Mouse (Mus musculus): ENCODE measurements around the gene Il2ra. TPM values are rescaled to one million over a fixed set of nuclear protein-coding genes. Genes with fewer than 3 reads are reported as not detected.
"Not testable (repeated sequence)": the region's sequence is repeated elsewhere in the genome, so short reads cannot be mapped to it uniquely, and the experiment has no call there.

The Il2ra gene
- polyA plus RNA-seq (2015; fragmentation: Nextera tagmentation; extraction: Ambion mirVana), result 0.82 and 3.8 TPM in 2 replicates

DNA sequence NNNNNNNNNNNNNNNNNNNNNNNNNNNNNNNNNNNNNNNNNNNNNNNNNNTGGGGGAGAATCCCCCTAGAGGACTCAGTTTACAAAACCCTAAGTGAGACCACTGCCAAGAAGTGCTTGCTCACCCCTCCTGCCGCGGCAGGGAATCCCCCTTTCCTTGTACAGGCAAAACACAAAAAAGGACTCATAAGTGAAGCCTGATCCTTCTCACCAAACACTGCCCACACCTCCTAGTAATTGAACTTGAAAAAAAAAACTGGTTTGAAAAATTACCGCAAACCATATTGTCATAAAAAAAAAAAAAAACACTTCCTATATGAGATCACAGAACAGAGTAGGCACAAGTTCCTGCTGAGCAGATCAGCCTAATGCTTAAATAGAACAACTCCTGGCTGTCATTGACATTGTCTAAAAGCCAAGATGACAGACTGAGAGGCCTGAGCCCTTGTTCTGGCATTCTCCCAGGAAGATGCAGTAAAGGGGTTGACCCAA lies at the start of gene Il2ra:
Gene Il2ra (plus strand): TSS at position 357 of the 491 bp plus-strand sequence.
- no peak within 1 kb of the TSS for H3K4me2 ChIP-seq
- 78% methylated on average over 3 of the region's 3 CpGs for WGBS
- H3K27ac ChIP-seq, result no peak within 1 kb of the TSS
- H3K4me3 ChIP-seq, result no peak within 1 kb of the TSS
- no peaks in the 10 kb centered on the region for H3K4me1 ChIP-seq
- no peaks in the 10 kb centered on the region for H3K36me3 ChIP-seq
- H3K9ac ChIP-seq, result no peak within 1 kb of the TSS
- H3K27me3 ChIP-seq, result no peaks in the 10 kb centered on the region
- no peak for ATAC-seq (ENCODE audit: borderline replicate concordance, extremely low read depth, low FRiP score, low TSS enrichment)
- no peaks in the 10 kb centered on the region for H3K9me3 ChIP-seq

GRCm38 (mm10) chr2:11596690-11597089 lies 45.9 kb upstream of the Il2ra start:
- no peak for ATAC-seq (ENCODE audit: borderline replicate concordance, extremely low read depth, low FRiP score, low TSS enrichment)
- no peak overlapping the region for H3K4me3 ChIP-seq
- H3K4me2 ChIP-seq, result no peak overlapping the region
- H3K9ac ChIP-seq, result no peak overlapping the region
- peaks cover 79% of the 10 kb centered on the region for H3K36me3 ChIP-seq
- H3K27me3 ChIP-seq, result no peaks in the 10 kb centered on the region
- H3K9me3 ChIP-seq, result no peaks in the 10 kb centered on the region
- H3K27ac ChIP-seq, result no peak overlapping the region
- WGBS, result 86% methylated on average over 2 of the region's 2 CpGs
- peaks cover 8% of the 10 kb centered on the region for H3K4me1 ChIP-seq

GRCm38 (mm10) chr2:11597906-11598305 lies 44.7 kb upstream of the Il2ra start:
- H3K4me3 ChIP-seq, result no peak overlapping the region
- H3K36me3 ChIP-seq, result peaks cover 67% of the 10 kb centered on the region
- ATAC-seq (ENCODE audit: borderline replicate concordance, extremely low read depth, low FRiP score, low TSS enrichment), result no peak
- no peaks in the 10 kb centered on the region for H3K9me3 ChIP-seq
- no peak overlapping the region for H3K4me2 ChIP-seq
- no peaks in the 10 kb centered on the region for H3K27me3 ChIP-seq
- peaks cover 14% of the 10 kb centered on the region for H3K4me1 ChIP-seq
- WGBS, result 95% methylated on average over 7 of the region's 7 CpGs
- no peak overlapping the region for H3K9ac ChIP-seq
- H3K27ac ChIP-seq, result no peak overlapping the region

DNA sequence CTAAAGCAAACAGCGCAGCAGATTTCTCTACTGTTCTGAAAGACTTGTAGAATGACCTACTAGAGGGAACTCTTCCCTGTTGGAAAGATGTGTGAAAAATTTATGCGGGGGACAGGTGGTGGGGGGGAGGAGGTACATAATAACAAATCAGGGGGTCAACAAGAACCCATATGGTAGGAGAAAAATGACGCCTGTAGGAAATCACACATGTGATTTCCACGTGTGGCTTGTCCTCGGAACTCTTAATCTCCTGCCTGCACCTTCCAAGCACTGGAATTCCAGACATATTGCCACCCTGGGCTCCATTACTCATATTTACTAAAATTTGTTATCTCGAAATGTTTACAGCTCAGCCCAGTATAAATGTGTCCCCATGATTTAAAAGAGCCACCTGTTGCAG lies 40.8 kb upstream of the Il2ra start:
- Histone ChIP-seq H3K4me2 (peak overlapping the region; percentile 77), H3K36me3 (peaks cover 35% of the 10 kb centered on the region), H3K27ac (no peak overlapping the region), H3K4me1 (peaks cover 14% of the 10 kb centered on the region), H3K9ac (peak overlapping the region; percentile 94), H3K9me3 (no peaks in the 10 kb centered on the region), H3K4me3 (peak overlapping the region; percentile 82), H3K27me3 (no peaks in the 10 kb centered on the region)
- no peak for ATAC-seq (ENCODE audit: borderline replicate concordance, extremely low read depth, low FRiP score, low TSS enrichment)
- WGBS, result 79% methylated on average over 6 of the region's 6 CpGs

GRCm38 (mm10) chr2:11602506-11603489 lies 39.8 kb upstream of the Il2ra start:
- H3K36me3 ChIP-seq, result peaks cover 25% of the 10 kb centered on the region
- peak overlapping the region; percentile 82 for H3K4me3 ChIP-seq
- H3K4me2 ChIP-seq, result peak overlapping the region; percentile 77
- H3K9me3 ChIP-seq, result no peaks in the 10 kb centered on the region
- WGBS, result under 1% methylated on average over 78 of the region's 78 CpGs
- peak; percentile 99 for ATAC-seq (ENCODE audit: borderline replicate concordance, extremely low read depth, low FRiP score, low TSS enrichment)
- peaks cover 14% of the 10 kb centered on the region for H3K4me1 ChIP-seq
- peak overlapping the region; percentile 94 for H3K9ac ChIP-seq
- H3K27ac ChIP-seq, result peak overlapping the region; percentile 56
- H3K27me3 ChIP-seq, result no peaks in the 10 kb centered on the region

- Histone ChIP-seq H3K4me3 (peak within 1 kb of the TSS; percentile 82), H3K9me3 (no peaks in the 10 kb centered on the region), H3K9ac (peak within 1 kb of the TSS; percentile 94), H3K4me1 (peaks cover 14% of the 10 kb centered on the region), H3K4me2 (peak within 1 kb of the TSS; percentile 77), H3K27me3 (no peaks in the 10 kb centered on the region), H3K36me3 (peaks cover 14% of the 10 kb centered on the region), H3K27ac (peak within 1 kb of the TSS; percentile 56)
- ATAC-seq (ENCODE audit: borderline replicate concordance, extremely low read depth, low FRiP score, low TSS enrichment), result no peak
- WGBS, result 83% methylated on average over 5 of the region's 5 CpGs
Measured at GRCm38 (mm10) chr2:11604053-11604452, 38.6 kb upstream of the Il2ra start, which contains the start of gene Rbm17. Gene Rbm17, minus strand, starts transcription at chr2:11604153.

- Histone ChIP-seq H3K9ac (no peak overlapping the region), H3K9me3 (no peaks in the 10 kb centered on the region), H3K27me3 (no peaks in the 10 kb centered on the region), H3K4me3 (no peak overlapping the region), H3K4me2 (no peak overlapping the region), H3K4me1 (peaks cover 14% of the 10 kb centered on the region), H3K36me3 (peaks cover 9% of the 10 kb centered on the region; the same call in 1 of the 2 replicates), H3K27ac (no peak overlapping the region)
- ATAC-seq (ENCODE audit: borderline replicate concordance, extremely low read depth, low FRiP score, low TSS enrichment), result no peak
Measured at GRCm38 (mm10) chr2:11604911-11605310, 37.7 kb upstream of the Il2ra start.

DNA sequence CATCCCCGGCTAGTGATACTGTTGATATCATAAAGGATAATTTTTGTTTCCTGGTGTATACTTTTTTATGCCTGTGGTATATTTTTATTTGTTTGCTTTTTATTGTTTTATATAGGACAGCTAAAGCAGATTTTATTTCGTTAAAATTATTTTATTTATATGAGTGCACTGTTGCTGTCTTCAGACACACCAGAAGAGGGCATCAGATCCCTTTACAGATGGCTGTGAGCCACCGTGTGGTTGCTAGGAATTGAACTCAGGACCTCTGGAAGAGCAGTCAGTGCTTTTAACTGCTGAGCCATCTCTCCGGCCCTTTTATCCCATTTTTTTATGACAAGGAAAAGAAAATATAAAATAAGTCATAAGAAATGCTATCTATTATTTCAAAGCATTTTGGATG lies 35.9 kb upstream of the Il2ra start:
- not testable (repeated sequence) for H3K9ac ChIP-seq; H3K36me3 ChIP-seq; H3K27ac ChIP-seq; H3K4me2 ChIP-seq; H3K4me3 ChIP-seq; ATAC-seq (ENCODE audit: borderline replicate concordance, extremely low read depth, low FRiP score, low TSS enrichment); H3K9me3 ChIP-seq; H3K27me3 ChIP-seq; H3K4me1 ChIP-seq
- 75% methylated on average over 4 of the region's 4 CpGs for WGBS

DNA sequence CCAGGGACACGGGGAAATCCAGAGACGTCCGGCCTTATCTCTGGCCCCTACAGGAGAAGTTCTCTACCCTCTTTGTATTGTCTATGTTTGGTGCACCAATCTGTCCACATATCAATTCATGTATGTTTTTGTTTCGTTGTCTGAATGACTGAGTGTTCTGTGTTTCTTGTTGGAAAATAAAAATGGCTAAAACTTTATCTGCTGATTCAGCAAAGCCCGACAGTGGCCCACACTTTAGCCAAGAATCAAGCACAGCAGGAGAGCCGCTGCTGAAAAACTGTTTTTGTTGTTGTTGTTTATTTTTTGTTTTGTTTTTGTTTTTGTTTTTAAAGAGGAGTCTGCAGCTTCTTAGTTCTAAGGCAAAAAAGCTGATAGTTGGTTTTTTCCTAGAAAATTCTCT lies 29.7 kb upstream of the Il2ra start:
- H3K4me3 ChIP-seq; H3K4me1 ChIP-seq; H3K4me2 ChIP-seq; H3K9me3 ChIP-seq; H3K27ac ChIP-seq; ATAC-seq (ENCODE audit: borderline replicate concordance, extremely low read depth, low FRiP score, low TSS enrichment); H3K36me3 ChIP-seq; H3K27me3 ChIP-seq; H3K9ac ChIP-seq: not testable (repeated sequence)
- WGBS, result 85% methylated on average over 6 of the region's 6 CpGs

- Histone ChIP-seq H3K4me1 (no peaks in the 10 kb centered on the region), H3K27ac (no peak overlapping the region), H3K36me3 (no peaks in the 10 kb centered on the region), H3K9me3 (no peaks in the 10 kb centered on the region), H3K4me2 (no peak overlapping the region), H3K4me3 (no peak overlapping the region), H3K27me3 (no peaks in the 10 kb centered on the region), H3K9ac (no peak overlapping the region)
- WGBS, result 87% methylated on average over 9 of the region's 9 CpGs
- ATAC-seq (ENCODE audit: borderline replicate concordance, extremely low read depth, low FRiP score, low TSS enrichment), result no peak
Measured at GRCm38 (mm10) chr2:11616846-11617245, 25.8 kb upstream of the Il2ra start.

GRCm38 (mm10) chr2:11619598-11619997 lies 23.0 kb upstream of the Il2ra start:
- H3K27ac ChIP-seq, result no peak overlapping the region
- 69% methylated on average over 2 of the region's 2 CpGs for WGBS

DNA sequence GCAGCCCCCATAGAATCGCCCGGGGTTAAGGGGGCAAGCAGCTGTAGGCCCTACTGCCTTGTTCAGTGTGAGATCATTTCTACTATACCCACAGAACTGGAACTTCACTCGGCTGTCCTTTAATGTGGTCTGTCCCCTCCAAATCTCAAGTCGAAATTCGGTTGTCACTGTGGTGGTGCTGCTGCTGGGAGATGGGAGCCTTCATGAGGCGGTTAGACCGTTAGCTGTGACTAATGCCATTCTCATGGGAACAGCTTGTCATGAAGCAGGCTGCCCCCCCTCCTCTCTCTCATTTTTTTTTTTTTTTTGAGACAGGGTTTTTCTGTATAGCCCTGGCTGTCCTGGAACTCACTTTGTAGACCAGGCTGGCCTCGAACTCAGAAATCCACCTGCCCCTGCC lies 19.4 kb upstream of the Il2ra start:
- no peak overlapping the region for H3K9ac ChIP-seq
- H3K27me3 ChIP-seq, result no peaks in the 10 kb centered on the region
- no peak overlapping the region for H3K4me2 ChIP-seq
- no peaks in the 10 kb centered on the region for H3K4me1 ChIP-seq
- no peak for ATAC-seq (ENCODE audit: borderline replicate concordance, extremely low read depth, low FRiP score, low TSS enrichment)
- no peaks in the 10 kb centered on the region for H3K9me3 ChIP-seq
- H3K4me3 ChIP-seq, result no peak overlapping the region
- H3K27ac ChIP-seq, result no peak overlapping the region
- H3K36me3 ChIP-seq, result no peaks in the 10 kb centered on the region
- 90% methylated on average over 8 of the region's 8 CpGs for WGBS

More at GRCm38 (mm10) chr2:11619598-11619997, 23.0 kb upstream of the Il2ra start:
- H3K4me1 ChIP-seq, result no peaks in the 10 kb centered on the region
- no peak overlapping the region for H3K4me2 ChIP-seq
- no peak overlapping the region for H3K9ac ChIP-seq
- H3K4me3 ChIP-seq, result no peak overlapping the region
- no peaks in the 10 kb centered on the region for H3K9me3 ChIP-seq
- no peaks in the 10 kb centered on the region for H3K27me3 ChIP-seq
- H3K36me3 ChIP-seq, result no peaks in the 10 kb centered on the region
- no peak for ATAC-seq (ENCODE audit: borderline replicate concordance, extremely low read depth, low FRiP score, low TSS enrichment)

All from lung, embryonic 15.5 days (tissue).